Mouse (Mus musculus) gastrocnemius, adult 8-10 months (tissue): ENCODE measurements around the gene Arhgef1. TPM values are rescaled to one million over a fixed set of nuclear protein-coding genes. Genes with fewer than 3 reads are reported as not detected.

Experiments used
- DNase-seq, 2 experiments: peaks; one replicate each; pipeline ENCODE4 v3.0.0; 2022; ENCODE audit warnings: low spot score in 2 of 2
- total RNA-seq, 4 experiments: library from RNA; stranded (reverse); gene quantifications; 2 replicates each; pipeline ENCODE4 v1.2.4; 2022

The Arhgef1 gene
- total RNA-seq: 10 to 100 TPM; 19.1 to 25.5 (median 22.5) TPM

GRCm38 (mm10) chr7:24902630-24903443 lies at the start of gene Arhgef1:
Arhgef1 (plus strand) TSS chr7:24902912.
- DNase-seq: peak; percentile 29 to 30

GRCm38 (mm10) chr7:24853233-24853563 lies 49.5 kb upstream of the Arhgef1 start:
- DNase-seq: no peak

GRCm38 (mm10) chr7:24853695-24854094 lies 49.0 kb upstream of the Arhgef1 start:
- no peak for DNase-seq

- DNase-seq: no peak
Measured at GRCm38 (mm10) chr7:24856460-24857120, 46.1 kb upstream of the Arhgef1 start.

- no peak for DNase-seq
Measured at GRCm38 (mm10) chr7:24859234-24859633, 43.5 kb upstream of the Arhgef1 start.

GRCm38 (mm10) chr7:24861913-24862312 lies 40.8 kb upstream of the Arhgef1 start, which contains the start of gene Gm9844:
Gm9844 (plus strand) TSS chr7:24862213.
- DNase-seq: no peak

- no peak for DNase-seq
Measured at GRCm38 (mm10) chr7:24862853-24863252, 39.9 kb upstream of the Arhgef1 start.

- DNase-seq: no peak
Measured at GRCm38 (mm10) chr7:24864156-24864555, 38.6 kb upstream of the Arhgef1 start.

- no peak for DNase-seq
Measured at GRCm38 (mm10) chr7:24869080-24869479, 33.6 kb upstream of the Arhgef1 start.

- no peak for DNase-seq
Measured at GRCm38 (mm10) chr7:24869532-24870165, 33.1 kb upstream of the Arhgef1 start, which contains the start of the genes Lypd4 and Dmrtc2. Lypd4 (minus strand) TSS chr7:24869941. Dmrtc2 (plus strand) TSS chr7:24870057.

- no peak for DNase-seq
Measured at GRCm38 (mm10) chr7:24877588-24877987, 25.1 kb upstream of the Arhgef1 start.

- no peak for DNase-seq
Measured at GRCm38 (mm10) chr7:24879620-24880019, 23.1 kb upstream of the Arhgef1 start.

GRCm38 (mm10) chr7:24882416-24883199 lies 20.1 kb upstream of the Arhgef1 start:
- DNase-seq: no peak

GRCm38 (mm10) chr7:24883896-24884692 lies 18.6 kb upstream of the Arhgef1 start, which contains the start of gene Rps19:
Rps19 (plus strand) TSS chr7:24884371.
- peak; percentile 98 to 99 for DNase-seq

- no peak for DNase-seq
Measured at GRCm38 (mm10) chr7:24884693-24885291, 17.9 kb upstream of the Arhgef1 start.

GRCm38 (mm10) chr7:24885468-24886307 lies 17.0 kb upstream of the Arhgef1 start:
- no peak for DNase-seq

GRCm38 (mm10) chr7:24886308-24886633 lies 16.4 kb upstream of the Arhgef1 start:
- DNase-seq: no peak

GRCm38 (mm10) chr7:24887096-24887495 lies 15.6 kb upstream of the Arhgef1 start:
- DNase-seq: no peak
